15 mouse cellular contexts compared by ENCODE assay signal in genomic region chr13:25451357-25451861, GRCm38 (mm10).
DNase-seq lines count a peak whose midpoint lies in the region; ATAC-seq and TF ChIP-seq lines count a peak whose summit lies in the region.
"Had no signal": no experiment of that assay in that cellular context is flagged by ENCODE, and none has a peak within 500 bp of the region (broad histone marks: within the 10 kb centered on the region; RNA-seq: fewer than 3 reads in every experiment).

No protein-coding gene starts in this region.

- DNase-seq in ES-E14 (ENCODE audit: low read depth, low spot score): peak; percentile 9
- no peak for DNase-seq in heart, postnatal 36 days
- no peak for DNase-seq in adrenal gland, adult (ENCODE audit: inconsistent age in 2 of 2, low spot score in 1 of 2)
- no peak for DNase-seq in right cerebral cortex, postnatal 25 days
- no peak for DNase-seq in MN1 (ENCODE audit: low spot score)
- DNase-seq: cerebellum, adult 2 months; gastrocnemius, postnatal 10 days; kidney, postnatal 36 days; thymus, postnatal 4 days had no signal

- H3K4me3 ChIP-seq in ES-E14 (ENCODE audit: insufficient read depth in 1 of 2, low read depth in 1 of 2, low read length in 2 of 2, poor library complexity in 1 of 2, severe bottlenecking in 1 of 2): no peak overlapping the region
- H3K4me3 ChIP-seq in embryonic facial prominence, embryonic 13.5 days: no peak overlapping the region
- no peak overlapping the region for H3K4me3 ChIP-seq in hindbrain, embryonic 12.5 days
- no peak overlapping the region for H3K4me3 ChIP-seq in midbrain, embryonic 15.5 days
- H3K4me3 ChIP-seq: myocyte; stomach, embryonic 15.5 days had no signal

- 0 out of 2 replicates have a peak overlapping the region, but pooled peaks have one; percentile 7 for H3K4me2 ChIP-seq in embryonic facial prominence, embryonic 13.5 days
- H3K4me2 ChIP-seq in hindbrain, embryonic 12.5 days (replicated peaks): peak overlapping the region; percentile 22
- H3K4me2 ChIP-seq in midbrain, embryonic 15.5 days: peak overlapping the region; percentile 23; the same call in 1 of the 2 replicates
- H3K4me2 ChIP-seq: liver, embryonic 11.5 days; stomach, embryonic 15.5 days had no signal

- in situ Hi-C loops in ES-E14 (cut with MboI; ENCODE audit: low sequenced_read_pairs in 2 of 2, unreplicated experiment in 2 of 2): no loop called here

- no peaks in the 10 kb centered on the region for H3K27me3 ChIP-seq in embryonic facial prominence, embryonic 13.5 days
- H3K27me3 ChIP-seq in hindbrain, embryonic 12.5 days: no peaks in the 10 kb centered on the region
- no peaks in the 10 kb centered on the region for H3K27me3 ChIP-seq in midbrain, embryonic 15.5 days (replicated peaks)
- H3K27me3 ChIP-seq: stomach, embryonic 15.5 days had no signal

- H3K9me3 ChIP-seq in ES-E14 (ENCODE audit: control insufficient read depth, insufficient read depth, low read depth, low read length): no peaks in the 10 kb centered on the region
- H3K9me3 ChIP-seq in embryonic facial prominence, embryonic 13.5 days: no peaks in the 10 kb centered on the region
- H3K9me3 ChIP-seq in hindbrain, embryonic 12.5 days (replicated peaks): no peaks in the 10 kb centered on the region
- H3K9me3 ChIP-seq in midbrain, embryonic 15.5 days: no peaks in the 10 kb centered on the region
- H3K9me3 ChIP-seq: stomach, embryonic 15.5 days had no signal

- 24% methylated on average over 13 of the region's 13 CpGs for WGBS in embryonic facial prominence, embryonic 13.5 days
- WGBS in hindbrain, embryonic 12.5 days: 21% methylated on average over 13 of the region's 13 CpGs
- 8% methylated on average over 13 of the region's 13 CpGs for WGBS in midbrain, embryonic 15.5 days

- 0 out of 4 replicates have a peak, but pooled peaks cover 0 to 2% of the 10 kb centered on the region in 2 experiments for H3K4me1 ChIP-seq in ES-E14 (ENCODE audit: control insufficient read depth in 2 of 2, insufficient read depth in 2 of 2, low read length in 2 of 2, poor library complexity in 1 of 2)
- H3K4me1 ChIP-seq in embryonic facial prominence, embryonic 13.5 days: no peaks in the 10 kb centered on the region
- peaks cover 11% of the 10 kb centered on the region; the same call in 1 of the 2 replicates for H3K4me1 ChIP-seq in hindbrain, embryonic 12.5 days
- H3K4me1 ChIP-seq in midbrain, embryonic 15.5 days: peaks cover 16% of the 10 kb centered on the region
- H3K4me1 ChIP-seq: stomach, embryonic 15.5 days had no signal

- no peak overlapping the region for H3K9ac ChIP-seq in ES-E14 (ENCODE audit: insufficient read depth, low read depth, low read length, poor library complexity, severe bottlenecking)
- no peak overlapping the region for H3K9ac ChIP-seq in embryonic facial prominence, embryonic 13.5 days
- H3K9ac ChIP-seq in hindbrain, embryonic 12.5 days: no peak overlapping the region
- H3K9ac ChIP-seq in midbrain, embryonic 15.5 days: peak overlapping the region; percentile 7; the same call in 1 of the 2 replicates
- H3K9ac ChIP-seq: stomach, embryonic 15.5 days had no signal

- no peak for ATAC-seq in embryonic facial prominence, embryonic 13.5 days (ENCODE audit: insufficient number of reproducible peaks, insufficient read depth, low FRiP score, low TSS enrichment, low read depth)
- no peak for ATAC-seq in hindbrain, embryonic 12.5 days (ENCODE audit: low FRiP score)
- peak; percentile 74 for ATAC-seq in midbrain, embryonic 15.5 days (replicated peaks)

- no peaks in the 10 kb centered on the region for H3K36me3 ChIP-seq in ES-E14 (ENCODE audit: control insufficient read depth, insufficient read depth, low read length, poor library complexity, severe bottlenecking)
- no peaks in the 10 kb centered on the region for H3K36me3 ChIP-seq in embryonic facial prominence, embryonic 13.5 days
- no peaks in the 10 kb centered on the region for H3K36me3 ChIP-seq in hindbrain, embryonic 12.5 days
- H3K36me3 ChIP-seq in midbrain, embryonic 15.5 days (replicated peaks): no peaks in the 10 kb centered on the region
- H3K36me3 ChIP-seq: stomach, embryonic 15.5 days had no signal

- intact Hi-C loops in heart, postnatal 36 days (cut with DNase I): no loop called here

- H3K27ac ChIP-seq in ES-E14 (ENCODE audit: insufficient read depth, low read depth, low read length, poor library complexity, severe bottlenecking): no peak overlapping the region
- H3K27ac ChIP-seq in embryonic facial prominence, embryonic 13.5 days: no peak overlapping the region
- peak overlapping the region; percentile 64 for H3K27ac ChIP-seq in hindbrain, embryonic 12.5 days
- H3K27ac ChIP-seq in midbrain, embryonic 15.5 days: peak overlapping the region; percentile 80
- H3K27ac ChIP-seq: stomach, embryonic 15.5 days had no signal

TF ChIP-seq in ES-E14, 5 proteins besides CTCF, POLR2A, EP300 and RAD21:
- TF ChIP-seq HCFC1 (IDR thresholded peaks at IDR 0.05; ENCODE audit: borderline replicate concordance, insufficient read depth, low read length) (no peak), ZNF384 (IDR thresholded peaks at IDR 0.05; ENCODE audit: low read depth, low read length) (no peak), ZC3H11A (IDR thresholded peaks at IDR 0.05; ENCODE audit: borderline replicate concordance, low read depth, low read length) (no peak), MAFK (IDR thresholded peaks at IDR 0.05; ENCODE audit: insufficient read depth, low read depth, low read length) (no peak), CHD2 (IDR thresholded peaks at IDR 0.05; ENCODE audit: low read depth, low read length) (no peak)

Comparison
In these comparisons a context has a peak if more than half of its experiments do, and no peak if none do; other contexts are left out.
1. H3K27ac ChIP-seq: peak in hindbrain, embryonic 12.5 days (single experiment) and midbrain, embryonic 15.5 days (single experiment); none in ES-E14 (single experiment) and embryonic facial prominence, embryonic 13.5 days (single experiment).
2. Peak in every context shown above with its lines, with median percentiles within 50 percentile points of each other: H3K4me2 ChIP-seq.